Mouse (Mus musculus) neural tube, embryonic 11.5 days (tissue): ENCODE results near the gene AY358078. TPM values are rescaled to one million over a fixed set of nuclear protein-coding genes. Genes with fewer than 3 reads are reported as not detected.
"Not testable (repeated sequence)": the region's sequence is repeated elsewhere in the genome, so short reads cannot be mapped to it uniquely, and the experiment has no call there.

Experiments
- ATAC-seq: fragments of 200-750 bp; cut with Nextera tagmentation; 2 replicates; pipeline ENCODE4 v1.8.0; 2017; ENCODE audit warnings: moderate number of reproducible peaks, mild to moderate bottlenecking, moderate TSS enrichment, moderate library complexity; ENCODE audit not compliant: insufficient read depth, low FRiP score, low TSS enrichment
- DNase-seq: peaks from one replicate; pipeline ENCODE4 v3.0.0-alpha.2; 2015; ENCODE audit warnings: low spot score
- H3K27ac ChIP-seq: fragments of 300-500 bp; sonication (generic); 2 replicates; pipeline ENCODE4 v1.5.1; 2014; ENCODE audit warnings: low read depth, mild to moderate bottlenecking, low read length
- H3K27me3 ChIP-seq: fragments of 300-500 bp; sonication (generic); 2 replicates; pipeline ENCODE4 v1.6.1; 2014; ENCODE audit warnings: mild to moderate bottlenecking, low read length, mixed read lengths; ENCODE audit not compliant: control insufficient read depth, insufficient read depth
- H3K36me3 ChIP-seq: fragments of 300-500 bp; sonication (generic); 2 replicates; pipeline ENCODE4 v1.6.1; 2014; ENCODE audit warnings: mild to moderate bottlenecking, low read length, moderate library complexity, mixed read lengths; ENCODE audit not compliant: control insufficient read depth, insufficient read depth
- H3K4me1 ChIP-seq: fragments of 300-500 bp; sonication (generic); 2 replicates; pipeline ENCODE4 v1.6.1; 2014; ENCODE audit warnings: low read length, mixed read lengths; ENCODE audit not compliant: control insufficient read depth, insufficient read depth
- H3K4me2 ChIP-seq: fragments of 300-500 bp; sonication (generic); 2 replicates; pipeline ENCODE4 v1.6.1; 2014; ENCODE audit warnings: low read depth, mild to moderate bottlenecking, moderate library complexity
- H3K4me3 ChIP-seq: fragments of 300-500 bp; sonication (generic); 2 replicates; pipeline ENCODE4 v1.5.1; 2014; ENCODE audit warnings: low read depth, low read length
- H3K9ac ChIP-seq: fragments of 300-500 bp; sonication (generic); 2 replicates; pipeline ENCODE4 v1.6.1; 2014; ENCODE audit warnings: mild to moderate bottlenecking, low read length
- H3K9me3 ChIP-seq: fragments of 300-500 bp; sonication (generic); 2 replicates; pipeline ENCODE4 v1.6.1; 2016; ENCODE audit warnings: low read length; ENCODE audit not compliant: control insufficient read depth
- WGBS: fragments of 180-500 bp; shearing (Covaris S2); extraction: QIAGEN DNeasy Blood & Tissue Kit; methylation state at CpG from one replicate; pipeline ENCODE4 v1.1.7; 2014; 5-methylcytosine and 5-hydroxymethylcytosine counted together
- polyA plus RNA-seq: library from polyadenylated mRNA; unstranded; fragments of >200 nt; fragmentation: Nextera tagmentation; extraction: Ambion mirVana; gene quantifications from 2 replicates; pipeline ENCODE4 v1.2.1, GENCODE M21; 2014

Gene AY358078
- polyA plus RNA-seq: not detected in 2 replicates

GRCm38 (mm10) chr14:51799746-51800145, at the start of gene AY358078:
TSS of gene AY358078 (plus strand) at chr14:51800046.
- ATAC-seq (no peak), DNase-seq (no peak)
- Histone ChIP-seq H3K27ac (no peak within 1 kb of the TSS), H3K36me3 (no peaks in the 10 kb centered on the region), H3K27me3 (no peaks in the 10 kb centered on the region), H3K4me2 (no peak within 1 kb of the TSS), H3K9ac (no peak within 1 kb of the TSS), H3K4me3 (no peak within 1 kb of the TSS), H3K4me1 (no peaks in the 10 kb centered on the region), H3K9me3 (no peaks in the 10 kb centered on the region)
- 88% methylated on average over 2 of the region's 2 CpGs for WGBS

- ATAC-seq (no peak), DNase-seq (no peak)
- Histone ChIP-seq H3K36me3 (no peaks in the 10 kb centered on the region), H3K9me3 (no peaks in the 10 kb centered on the region), H3K27ac (no peak overlapping the region), H3K4me3 (no peak overlapping the region), H3K9ac (no peak overlapping the region), H3K4me1 (no peaks in the 10 kb centered on the region), H3K27me3 (no peaks in the 10 kb centered on the region), H3K4me2 (no peak overlapping the region)
- 78% methylated on average over 2 of the region's 2 CpGs for WGBS
These were observed 43.9 kb upstream of the AY358078 start for GRCm38 (mm10) chr14:51755944-51756343.

- WGBS: 79% methylated on average over 1 of the region's 1 CpGs
- not testable (repeated sequence) for DNase-seq
These were observed 28.5 kb upstream of the AY358078 start for GRCm38 (mm10) chr14:51771378-51771777.

GRCm38 (mm10) chr14:51773490-51773889, 26.4 kb upstream of the AY358078 start, which contains the start of gene Ang4:
TSS of gene Ang4 (minus strand) at chr14:51773590.
- no peaks in the 10 kb centered on the region for H3K27me3 ChIP-seq
- 82% methylated on average over 5 of the region's 5 CpGs for WGBS
- no peak for ATAC-seq
- no peak for DNase-seq
- no peak within 1 kb of the TSS for H3K27ac ChIP-seq
- H3K9ac ChIP-seq: no peak within 1 kb of the TSS
- no peaks in the 10 kb centered on the region for H3K9me3 ChIP-seq
- no peak within 1 kb of the TSS for H3K4me2 ChIP-seq
- H3K36me3 ChIP-seq: no peaks in the 10 kb centered on the region
- no peaks in the 10 kb centered on the region for H3K4me1 ChIP-seq
- H3K4me3 ChIP-seq: no peak within 1 kb of the TSS

More at GRCm38 (mm10) chr14:51771378-51771777, 28.5 kb upstream of the AY358078 start:
- not testable (repeated sequence) for H3K4me3 ChIP-seq, H3K9me3 ChIP-seq, H3K27ac ChIP-seq, H3K9ac ChIP-seq, H3K36me3 ChIP-seq, H3K27me3 ChIP-seq, H3K4me2 ChIP-seq, H3K4me1 ChIP-seq, ATAC-seq

GRCm38 (mm10) chr14:51777791-51778190, 22.1 kb upstream of the AY358078 start:
- Histone ChIP-seq H3K9ac (no peak overlapping the region), H3K4me1 (no peaks in the 10 kb centered on the region), H3K4me2 (no peak overlapping the region), H3K27me3 (no peaks in the 10 kb centered on the region), H3K9me3 (no peaks in the 10 kb centered on the region), H3K27ac (no peak overlapping the region), H3K36me3 (no peaks in the 10 kb centered on the region), H3K4me3 (no peak overlapping the region)
- ATAC-seq (no peak), DNase-seq (no peak)
- 100% methylated on average over 1 of the region's 1 CpGs for WGBS

GRCm38 (mm10) chr14:51778865-51779481, 20.9 kb upstream of the AY358078 start:
- 91% methylated on average over 4 of the region's 4 CpGs for WGBS
- H3K27ac ChIP-seq: no peak overlapping the region
- H3K36me3 ChIP-seq: no peaks in the 10 kb centered on the region
- no peaks in the 10 kb centered on the region for H3K9me3 ChIP-seq
- H3K4me1 ChIP-seq: no peaks in the 10 kb centered on the region
- ATAC-seq (no peak), DNase-seq (no peak)
- no peak overlapping the region for H3K4me2 ChIP-seq
- H3K9ac ChIP-seq: no peak overlapping the region
- H3K27me3 ChIP-seq: no peaks in the 10 kb centered on the region
- no peak overlapping the region for H3K4me3 ChIP-seq

- no peaks in the 10 kb centered on the region for H3K27me3 ChIP-seq
- H3K9ac ChIP-seq: no peak overlapping the region
- H3K27ac ChIP-seq: no peak overlapping the region
- H3K4me2 ChIP-seq: no peak overlapping the region
- 66% methylated on average over 4 of the region's 4 CpGs for WGBS
- H3K9me3 ChIP-seq: no peaks in the 10 kb centered on the region
- no peaks in the 10 kb centered on the region for H3K4me1 ChIP-seq
- H3K4me3 ChIP-seq: no peak overlapping the region
- no peaks in the 10 kb centered on the region for H3K36me3 ChIP-seq
- DNase-seq (no peak), ATAC-seq (no peak)
These were observed 13.5 kb upstream of the AY358078 start for GRCm38 (mm10) chr14:51786335-51786734.

GRCm38 (mm10) chr14:51787061-51787460, 12.8 kb upstream of the AY358078 start:
- no peak overlapping the region for H3K27ac ChIP-seq
- H3K27me3 ChIP-seq: no peaks in the 10 kb centered on the region
- H3K4me3 ChIP-seq: no peak overlapping the region
- 60% methylated on average over 5 of the region's 5 CpGs for WGBS
- H3K9me3 ChIP-seq: no peaks in the 10 kb centered on the region
- ATAC-seq (no peak), DNase-seq (no peak)
- H3K9ac ChIP-seq: no peak overlapping the region
- H3K4me2 ChIP-seq: no peak overlapping the region
- no peaks in the 10 kb centered on the region for H3K4me1 ChIP-seq
- H3K36me3 ChIP-seq: no peaks in the 10 kb centered on the region

GRCm38 (mm10) chr14:51789196-51789595, 10.7 kb upstream of the AY358078 start:
- no peak for ATAC-seq
- Histone ChIP-seq H3K9ac (no peak overlapping the region), H3K9me3 (no peaks in the 10 kb centered on the region), H3K4me2 (no peak overlapping the region), H3K27ac (no peak overlapping the region), H3K4me3 (no peak overlapping the region), H3K27me3 (no peaks in the 10 kb centered on the region), H3K36me3 (no peaks in the 10 kb centered on the region), H3K4me1 (no peaks in the 10 kb centered on the region)
- 83% methylated on average over 2 of the region's 2 CpGs for WGBS
- no peak for DNase-seq
